Mouse (Mus musculus) A20 (cell line): ENCODE data around the gene Scly.

ENCODE experiments used
- DNase-seq: peaks from one replicate; pipeline ENCODE4 v3.0.0-alpha.2; 2011; ENCODE audit warnings: low read depth, low spot score

Gene Scly

GRCm38 (mm10) chr1:91297799-91298744 lies at the start of gene Scly:
Gene Scly, plus strand, starts transcription at chr1:91298338.
- peak; percentile 96 for DNase-seq

DNA sequence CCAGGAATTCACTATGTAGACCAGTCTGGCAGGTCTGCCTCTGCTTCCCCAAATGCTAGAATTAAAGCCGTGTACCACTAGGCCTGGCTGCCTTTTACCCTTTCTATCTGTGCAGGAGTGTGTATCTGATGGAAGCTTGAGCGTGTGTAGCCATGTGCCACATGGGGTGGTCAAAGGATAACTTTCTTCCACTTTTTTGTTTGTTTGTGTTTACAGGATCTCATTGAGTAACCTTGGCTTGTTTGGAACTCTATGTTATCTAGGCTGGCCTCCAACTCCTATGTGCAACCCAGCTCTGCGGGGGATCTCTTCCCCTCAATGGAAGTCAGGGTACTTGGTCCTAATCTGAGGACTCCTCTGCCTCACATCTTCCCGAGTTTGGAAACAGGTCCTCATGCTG lies 49.2 kb upstream of the Scly start:
- no peak for DNase-seq

DNA sequence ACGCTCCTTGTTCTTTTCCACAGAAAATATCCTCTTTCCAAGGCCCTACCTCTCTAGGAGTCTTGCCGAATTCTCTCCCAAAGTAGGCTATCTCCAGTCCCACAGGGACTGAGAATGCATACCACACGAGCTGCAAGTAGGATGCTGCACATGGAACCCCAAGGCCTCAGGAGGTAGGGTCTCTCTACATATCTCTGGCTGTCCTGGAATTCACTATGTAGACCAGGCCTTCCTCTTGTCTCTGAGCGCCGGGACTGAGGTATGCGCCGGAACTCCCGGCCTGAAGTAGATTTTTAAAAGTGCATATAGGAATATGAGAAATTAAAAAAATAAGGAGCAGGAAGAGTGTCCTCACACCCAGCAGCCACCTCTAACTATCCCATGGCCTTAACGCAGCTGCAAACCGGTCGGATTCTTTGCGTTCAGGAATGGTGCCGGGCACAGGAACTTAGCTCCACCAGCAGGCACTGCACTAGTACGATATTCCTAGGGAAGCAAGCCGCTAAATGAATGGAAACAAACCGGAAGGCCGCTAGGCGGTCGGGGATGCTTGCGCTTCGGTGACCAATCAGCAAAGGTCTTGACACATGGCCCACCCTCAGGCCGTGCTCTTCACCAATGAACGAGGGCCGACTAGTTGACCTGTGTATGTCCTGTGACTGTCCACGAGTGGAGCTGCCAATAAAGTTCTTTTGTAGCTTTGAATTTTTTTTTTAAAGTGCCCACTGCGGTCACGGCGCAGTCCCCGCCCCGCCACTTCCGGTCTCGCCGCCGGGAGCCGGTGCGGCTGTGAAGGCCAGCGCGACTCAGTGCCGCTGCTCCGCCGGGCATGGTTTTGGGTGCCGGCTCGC lies 48.3 kb upstream of the Scly start, which contains the start of gene Ube2f:
Gene Ube2f (plus strand): TSS at position 741 of the 851 bp plus-strand sequence.
- DNase-seq = peak; percentile 94

DNA sequence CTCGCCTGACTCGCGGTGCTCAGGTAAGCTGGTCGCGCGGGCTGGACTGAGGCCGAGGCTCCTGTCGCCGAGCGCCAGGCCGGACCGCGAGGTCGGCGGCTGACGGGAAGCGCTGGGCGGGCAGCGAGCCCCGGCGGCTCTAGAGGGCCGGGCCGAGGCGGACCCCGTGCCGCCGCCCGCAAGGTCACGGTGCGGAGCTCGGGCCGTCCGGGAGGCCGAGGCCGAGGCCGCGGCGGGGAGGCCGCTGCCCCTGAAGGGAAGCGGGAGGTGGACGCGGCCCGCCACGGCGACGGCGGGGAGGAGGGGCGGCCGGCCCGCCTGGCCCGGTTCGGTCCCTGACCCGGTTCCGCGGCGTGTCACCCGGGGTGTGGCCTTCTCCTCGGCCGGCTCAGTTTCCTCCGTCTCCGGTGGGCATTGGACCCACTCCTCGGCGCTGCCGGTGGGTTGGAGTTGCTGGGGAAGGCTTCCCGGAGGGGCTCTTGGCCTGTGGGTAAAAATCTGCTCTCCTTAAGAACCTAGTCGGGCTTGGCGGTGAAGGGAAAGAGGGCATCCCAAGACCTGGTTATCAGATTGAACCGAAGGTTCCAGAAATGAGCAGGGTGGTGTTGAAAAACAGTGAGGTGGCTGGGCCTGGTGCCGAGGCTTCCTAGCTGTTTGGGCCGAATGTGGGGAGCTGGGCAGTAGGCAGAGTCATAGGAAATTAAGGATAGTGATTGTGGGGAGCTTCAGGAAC lies 47.6 kb upstream of the Scly start:
- DNase-seq = no peak

DNA sequence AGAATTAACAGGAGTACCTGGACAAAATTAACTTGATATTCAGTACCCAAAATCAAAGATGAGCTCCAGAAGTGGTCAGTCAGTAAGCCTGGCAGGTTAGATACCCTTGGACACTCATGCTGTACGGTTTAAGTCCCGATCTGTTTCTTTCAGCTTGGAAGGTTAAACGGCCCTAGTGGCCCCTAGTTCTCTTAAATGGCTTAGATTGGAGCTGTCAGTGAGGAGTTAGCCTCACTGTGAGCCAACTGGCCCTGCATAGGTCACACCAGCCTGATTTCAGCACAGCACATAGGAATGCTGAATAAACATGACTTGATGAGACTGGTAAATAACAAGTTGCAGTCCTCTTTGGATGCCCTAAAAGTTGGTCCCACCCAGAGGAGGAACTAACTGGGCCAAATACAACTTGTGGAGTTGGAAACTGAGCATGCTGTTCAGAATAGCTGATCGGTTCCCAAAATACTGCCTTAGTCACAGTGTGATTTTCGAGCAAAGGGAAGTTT lies 46.9 kb upstream of the Scly start:
- DNase-seq = peak; percentile 59

DNA sequence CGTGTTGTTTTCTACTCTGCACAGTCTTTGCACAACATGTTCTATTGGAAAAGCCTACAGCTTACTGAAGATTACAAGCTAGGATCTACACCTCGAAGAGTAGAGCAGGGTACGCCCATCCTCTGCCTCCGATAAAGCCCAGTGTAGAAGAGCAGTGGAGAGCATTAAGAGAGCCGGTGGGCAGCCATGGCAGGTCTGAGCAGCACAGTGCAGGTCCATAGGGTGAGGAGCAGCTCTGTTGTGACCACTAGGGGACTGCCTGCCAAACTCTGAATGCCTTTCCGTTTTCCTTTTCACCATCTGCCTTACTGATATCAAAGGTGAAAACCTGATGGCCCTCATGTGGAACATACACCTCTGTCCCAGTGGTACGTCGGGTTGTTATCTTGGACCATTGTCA lies 46.2 kb upstream of the Scly start:
- peak; percentile 56 for DNase-seq

DNA sequence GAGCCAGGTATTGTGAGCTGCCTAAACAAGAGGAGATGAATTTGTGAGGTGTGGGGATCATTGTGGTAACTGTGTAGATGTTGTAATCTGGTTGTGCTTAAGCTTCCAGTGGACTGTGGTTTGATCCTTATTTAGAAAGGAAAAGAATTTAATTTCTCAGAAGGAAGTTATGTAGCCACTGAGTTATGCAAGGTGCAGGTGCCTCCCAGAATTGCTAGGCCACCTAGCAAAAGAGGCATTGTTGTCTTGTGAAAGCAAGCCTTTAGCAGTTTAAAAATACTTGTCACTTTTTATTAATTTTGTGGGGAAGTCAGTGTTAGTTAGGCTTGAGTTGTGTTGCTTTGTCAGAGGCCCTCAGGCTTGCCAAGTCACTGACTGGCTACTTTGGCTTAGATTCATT lies 40.2 kb upstream of the Scly start:
- DNase-seq = peak; percentile 23

GRCm38 (mm10) chr1:91259794-91260193 lies 38.3 kb upstream of the Scly start:
- DNase-seq = peak; percentile 18

DNA sequence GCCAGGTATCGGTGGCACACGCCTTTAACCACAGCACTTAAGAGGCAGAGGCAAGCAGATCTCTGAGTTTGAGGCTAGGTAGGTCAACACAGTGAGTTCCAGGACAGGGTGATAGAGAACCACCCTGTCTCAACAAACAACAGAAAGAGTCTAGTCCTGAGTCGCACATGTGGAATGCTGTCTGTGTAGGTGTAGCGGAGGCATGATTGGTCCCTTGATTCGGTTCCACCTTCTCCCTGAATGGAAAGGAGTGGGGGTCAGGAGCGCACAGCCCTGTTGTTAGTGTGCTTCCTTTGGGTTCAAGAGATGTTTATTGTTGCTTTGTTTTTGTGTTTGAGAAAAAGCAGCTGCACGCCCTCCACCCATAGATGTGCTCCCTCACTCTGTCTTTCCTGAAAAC lies 35.6 kb upstream of the Scly start:
- no peak for DNase-seq

GRCm38 (mm10) chr1:91272260-91272659 lies 25.9 kb upstream of the Scly start:
- DNase-seq = no peak

GRCm38 (mm10) chr1:91276581-91276980 lies 21.6 kb upstream of the Scly start:
- DNase-seq = no peak

DNA sequence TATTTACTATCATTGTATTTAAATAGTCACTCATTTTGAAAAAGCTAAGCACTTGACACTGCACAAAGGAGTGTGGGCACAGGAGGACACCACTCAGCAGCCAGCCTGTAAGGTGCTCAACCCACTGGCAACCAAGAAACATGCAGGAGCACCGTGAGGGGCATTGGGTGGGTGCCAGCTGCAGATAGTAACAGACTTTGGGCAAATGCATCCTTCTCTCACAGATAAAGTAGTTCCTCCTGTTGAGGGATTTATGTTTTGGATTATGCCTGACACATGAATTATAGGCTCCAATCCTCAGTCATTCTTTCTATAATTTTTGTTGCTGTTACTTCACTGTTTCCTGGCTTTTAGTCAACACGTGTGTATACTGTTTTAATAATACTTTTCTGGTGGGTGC lies 20.7 kb upstream of the Scly start:
- DNase-seq = no peak

- DNase-seq = no peak
Observed at GRCm38 (mm10) chr1:91278410-91279119, 19.6 kb upstream of the Scly start.

DNA sequence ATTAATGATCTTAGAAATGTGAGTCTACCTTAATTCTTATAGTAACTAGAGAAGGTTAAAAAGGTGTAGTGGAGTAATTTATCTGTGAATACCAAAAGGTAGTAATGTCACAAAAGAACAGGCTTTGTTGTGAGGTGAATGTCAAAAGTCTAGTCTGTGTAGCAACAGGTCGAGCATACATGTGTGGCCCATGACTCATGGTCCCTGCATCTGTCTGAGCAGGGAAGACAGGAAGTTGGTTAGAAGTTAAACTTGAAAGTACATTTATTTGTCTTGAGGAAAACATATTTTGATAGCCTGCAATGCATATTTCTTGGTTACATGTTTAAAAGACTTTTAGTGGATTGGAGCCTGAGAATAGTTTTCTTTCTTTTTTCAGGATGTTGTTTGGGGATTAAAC lies 19.0 kb upstream of the Scly start:
- no peak for DNase-seq

DNA sequence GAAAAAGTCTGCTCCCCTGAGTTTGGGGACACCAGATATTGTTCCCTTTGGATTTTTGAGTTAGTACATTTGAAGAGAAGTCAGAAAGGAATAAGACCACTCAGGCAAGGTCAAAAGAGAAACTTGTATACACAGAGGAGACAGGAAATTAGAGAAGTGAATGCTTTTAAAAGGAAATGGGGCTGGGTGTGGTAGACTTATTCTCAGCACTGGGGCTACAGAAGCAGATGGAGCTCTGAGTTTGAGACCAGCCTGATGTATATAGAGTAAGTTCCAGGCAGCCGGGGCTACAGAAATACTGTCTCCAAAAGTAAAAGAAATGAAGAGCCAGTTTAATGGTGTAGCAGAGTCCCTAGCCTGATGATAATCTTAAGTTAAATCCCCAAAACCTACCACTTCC lies 15.6 kb upstream of the Scly start:
- DNase-seq = peak; percentile 37

DNA sequence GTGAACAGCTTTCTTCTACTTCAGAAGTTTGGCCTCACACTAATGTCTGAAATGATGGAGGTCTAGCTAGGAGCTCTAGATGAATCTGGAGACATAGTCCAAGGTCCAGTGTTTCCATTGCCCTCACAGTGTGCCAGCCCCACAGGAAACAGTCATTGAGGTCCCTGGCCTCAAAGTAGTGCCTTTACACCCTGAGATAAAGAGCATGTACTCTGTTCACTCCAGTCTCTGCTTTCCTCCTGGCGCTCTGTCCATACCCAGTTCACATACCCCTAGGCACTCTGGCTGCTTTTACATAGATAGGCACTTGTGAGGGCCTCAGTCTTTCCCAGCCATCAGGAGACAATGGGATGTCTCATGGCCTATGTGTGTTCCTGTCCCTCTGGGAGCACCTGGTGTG lies 8.8 kb upstream of the Scly start:
- DNase-seq = no peak

DNA sequence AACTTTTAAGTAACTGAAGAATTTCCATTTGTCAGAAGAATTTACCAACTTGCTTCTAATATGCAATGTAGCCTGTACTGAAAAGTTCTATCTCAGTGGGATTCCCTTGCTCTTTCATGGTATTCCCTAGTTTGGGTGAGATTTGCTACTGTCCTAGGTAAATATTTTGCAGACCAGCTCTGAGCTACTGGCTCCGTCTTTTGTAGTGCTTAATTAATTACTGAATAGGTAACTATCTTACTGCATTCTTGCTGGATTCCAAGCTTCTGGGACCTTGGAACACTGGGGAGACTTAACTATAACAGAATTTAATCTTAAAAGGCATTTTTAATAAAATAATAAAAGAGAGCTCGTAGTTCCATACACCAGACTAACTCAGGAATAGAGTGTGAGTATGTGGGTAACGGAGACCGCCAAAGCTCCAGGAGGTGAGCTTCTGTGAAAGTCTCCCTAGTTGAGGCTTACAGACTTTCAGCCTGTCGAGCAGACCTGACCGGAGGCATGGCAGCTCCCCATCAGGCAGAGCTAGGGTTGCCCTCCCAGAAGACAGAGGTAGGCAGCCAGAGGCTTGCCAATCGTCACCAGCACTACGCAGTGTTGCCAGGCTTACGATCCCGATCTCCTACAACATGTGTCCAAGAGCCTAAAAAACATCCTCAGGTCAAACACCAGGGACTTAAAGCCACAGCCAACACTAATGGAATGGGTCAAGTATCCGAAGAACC lies 5.9 kb upstream of the Scly start:
- DNase-seq = no peak

GRCm38 (mm10) chr1:91295544-91295943 lies 2.6 kb upstream of the Scly start:
- DNase-seq = no peak

DNA sequence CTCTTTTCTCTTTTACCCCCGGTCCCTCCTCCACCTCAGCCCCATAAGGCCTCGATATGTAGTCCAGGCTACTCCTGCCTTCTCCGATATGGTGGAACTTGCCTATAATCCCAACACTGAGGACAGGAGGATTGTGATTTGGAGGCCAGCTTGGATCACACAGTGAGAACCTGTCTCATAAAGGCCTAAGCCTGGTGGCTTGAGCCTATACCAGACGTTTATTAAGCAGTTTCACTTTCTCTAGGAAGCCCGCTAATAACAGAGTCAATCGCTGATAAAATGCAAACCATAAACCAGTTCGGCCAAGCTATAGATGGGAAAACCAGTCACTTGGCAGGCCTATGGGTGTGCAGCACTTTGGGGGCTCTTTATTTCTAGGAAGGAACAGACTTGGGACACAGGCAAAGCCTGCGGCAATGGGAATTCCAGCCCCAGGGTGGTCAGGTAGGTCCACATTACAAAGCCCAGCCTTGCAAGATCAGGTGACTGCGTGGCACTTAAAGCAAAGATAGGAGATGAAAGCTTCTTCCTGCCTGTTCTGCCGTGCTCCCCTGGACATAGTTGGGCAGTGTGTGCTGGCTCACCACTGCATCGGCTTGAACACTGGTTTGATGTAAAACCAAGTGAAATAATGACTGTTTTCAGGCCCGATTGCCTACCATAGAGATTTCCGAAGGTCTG lies 1.0 kb downstream of the Scly start:
- DNase-seq = peak; percentile 56
